ENCODE assay signal across 12 mouse cellular contexts in genomic region chr2:167059536-167059935, GRCm38 (mm10). TPM values are rescaled to one million over a fixed set of nuclear protein-coding genes. Genes with fewer than 3 reads are reported as not detected.
DNase-seq lines count a peak whose midpoint lies in the region; ATAC-seq and TF ChIP-seq lines count a peak whose summit lies in the region.
"Had no signal": no experiment of that assay in that cellular context is flagged by ENCODE, and none has a peak within 500 bp of the region (broad histone marks: within the 10 kb centered on the region; RNA-seq: fewer than 3 reads in every experiment).

No protein-coding gene starts in this region.

- H3K27ac ChIP-seq in kidney, adult 2 months (ENCODE audit: insufficient read depth, low read depth, low read length), result peak overlapping the region; percentile 80
- H3K27ac ChIP-seq in spleen, adult 2 months (ENCODE audit: insufficient read depth, low read length), result 0 out of 2 replicates have a peak overlapping the region, but pooled peaks have one; percentile 15
- peak overlapping the region; percentile 69 for H3K27ac ChIP-seq in intestine, postnatal 0 days (ENCODE audit: low read depth, low read length)

- intact Hi-C loops in left cerebral cortex, postnatal 25 days (cut with DNase I), result no loop called here

- H3K4me1 ChIP-seq in kidney, adult 2 months (ENCODE audit: control insufficient read depth, insufficient read depth, low read length), result peaks cover 29% of the 10 kb centered on the region
- peaks cover 19% of the 10 kb centered on the region for H3K4me1 ChIP-seq in spleen, adult 2 months (ENCODE audit: control insufficient read depth, insufficient read depth, insufficient read length)
- H3K4me1 ChIP-seq in intestine, postnatal 0 days (replicated peaks; ENCODE audit: control insufficient read depth, insufficient read depth, low read length), result 0 out of 2 replicates have a peak, but pooled peaks cover 3% of the 10 kb centered on the region

- peaks cover 18% of the 10 kb centered on the region; the same call in 1 of the 2 replicates for H3K36me3 ChIP-seq in kidney, adult 2 months (ENCODE audit: control insufficient read depth, insufficient read depth, low read length)
- peaks cover 24% of the 10 kb centered on the region for H3K36me3 ChIP-seq in spleen, adult 2 months (ENCODE audit: control insufficient read depth, insufficient read depth, low read length)
- H3K36me3 ChIP-seq in intestine, postnatal 0 days (ENCODE audit: control insufficient read depth, insufficient read depth), result peaks cover 30% of the 10 kb centered on the region

- peak overlapping the region; percentile 12; the same call in 1 of the 2 replicates for H3K9ac ChIP-seq in intestine, postnatal 0 days (ENCODE audit: low read depth, low read length)

- DNase-seq in kidney, adult 2 months, result peak; percentile 41
- no peak for DNase-seq in kidney, postnatal 10 days
- DNase-seq in spleen, adult 2 months (ENCODE audit: low read depth in 1 of 2, low spot score in 2 of 2), result no peak
- DNase-seq in spleen, adult 18-20 months, result no peak
- DNase-seq in left cerebral cortex, adult 11 months (ENCODE audit: low spot score), result no peak
- no peak for DNase-seq in left cerebral cortex, postnatal 25 days (ENCODE audit: low spot score in 2 of 2)
- DNase-seq in embryo, embryonic 10 days (ENCODE audit: low spot score), result no peak
- DNase-seq: gastrocnemius, postnatal 36 days; lung, postnatal 4 days had no signal

- H3K4me3 ChIP-seq in kidney, adult 2 months (ENCODE audit: insufficient read depth, low read depth, low read length), result peak overlapping the region; percentile 49
- no peak overlapping the region for H3K4me3 ChIP-seq in spleen, adult 2 months (ENCODE audit: extremely low read depth, insufficient read depth, insufficient read length)
- peak overlapping the region; percentile 30 for H3K4me3 ChIP-seq in intestine, postnatal 0 days (ENCODE audit: low read depth, low read length)

- peak overlapping the region; percentile 81 for H3K4me2 ChIP-seq in intestine, postnatal 0 days (replicated peaks; ENCODE audit: low read depth)

- no peak for TF ChIP-seq CTCF in kidney, adult 2 months (conservative IDR thresholded peaks at IDR 0.05; ENCODE audit: insufficient read depth, insufficient read length, low read depth, low read length)
- no peak for TF ChIP-seq CTCF in spleen, adult 2 months (IDR thresholded peaks at IDR 0.05; ENCODE audit: extremely low read depth, insufficient read depth, insufficient read length, insufficient replicate concordance)
- no peak for TF ChIP-seq CTCF in intestine, postnatal 0 days (IDR thresholded peaks at IDR 0.05; ENCODE audit: low read depth)

- no peaks in the 10 kb centered on the region for H3K27me3 ChIP-seq in kidney, adult 2 months (replicated peaks; ENCODE audit: control insufficient read depth, insufficient read depth, low read length)
- H3K27me3 ChIP-seq in spleen, adult 2 months (ENCODE audit: control insufficient read depth, insufficient read depth, low read length), result no peaks in the 10 kb centered on the region
- H3K27me3 ChIP-seq in intestine, postnatal 0 days (replicated peaks; ENCODE audit: control insufficient read depth, insufficient read depth, low read length), result no peaks in the 10 kb centered on the region

- H3K9me3 ChIP-seq in intestine, postnatal 0 days (ENCODE audit: control insufficient read depth), result no peaks in the 10 kb centered on the region
- H3K9me3 ChIP-seq: G1E had no signal

- TF ChIP-seq POLR2A in kidney, adult 2 months (IDR thresholded peaks at IDR 0.05; ENCODE audit: low read depth, low read length), result no peak
- no peak for TF ChIP-seq POLR2A in spleen, adult 2 months (IDR thresholded peaks at IDR 0.05; ENCODE audit: low read depth, low read length)

- WGBS in kidney, adult 2 months, result 37% methylated on average over 8 of the region's 8 CpGs
- WGBS in spleen, adult 2 months, result 89% methylated on average over 8 of the region's 8 CpGs
- 55% methylated on average over 8 of the region's 8 CpGs for WGBS in intestine, postnatal 0 days

- no peak for ATAC-seq in intestine, postnatal 0 days
- ATAC-seq: inflammation-experienced regulatory T-cells, adult 6 months had no signal

RNA-seq across cellular contexts. Expression of gene Znfx1, which starts 3.3 kb away (rescaled TPM):
- polyA plus RNA-seq in kidney, adult 2 months (2012; rRNA removed), result 58.7 and 60.9 TPM in 2 replicates
- polyA plus RNA-seq in spleen, adult 2 months (2012; rRNA removed), result 29.9 and 33.9 TPM in 2 replicates
- polyA plus RNA-seq in intestine, postnatal 0 days (2015; fragmentation: Nextera tagmentation; extraction: Ambion mirVana), result 13.1 and 15.2 TPM in 2 replicates
- total RNA-seq in left cerebral cortex, postnatal 25 days (2021), result 10 to 100 TPM; 63.5 to 70.3 TPM

RNA-seq across cellular contexts. Expression of gene Ddx27, which starts 44.5 kb away (rescaled TPM):
- polyA plus RNA-seq in kidney, adult 2 months (2012; rRNA removed), result 14.9 and 15.0 TPM in 2 replicates
- polyA plus RNA-seq in spleen, adult 2 months (2012; rRNA removed), result 27.4 and 32.9 TPM in 2 replicates
- polyA plus RNA-seq in intestine, postnatal 0 days (2015; fragmentation: Nextera tagmentation; extraction: Ambion mirVana), result 15.8 and 16.3 TPM in 2 replicates
- 10 to 100 TPM; 27.7 to 28.6 TPM for total RNA-seq in left cerebral cortex, postnatal 25 days (2021)

Comparison
In these comparisons a context has a peak if more than half of its experiments do, and no peak if none do; other contexts are left out.
1. H3K27ac ChIP-seq: peak in every context shown above with its lines; median percentile 80 in kidney, adult 2 months; 69 in intestine, postnatal 0 days; 15 in spleen, adult 2 months.